Mouse (Mus musculus) embryonic stem cell, embryonic (primary cell): Measurements from ENCODE around the gene Dio3.

ENCODE experiments used
- CTCF ChIA-PET, 4 experiments: fragments of 300-600 bp in 2 of 4; fragments of 350-600 bp in 2 of 4; sonication (Branson Sonifier 250); formaldehyde crosslinking; loops; one replicate each; lab custom pipeline; 2022; ENCODE audit warnings: inconsistent platforms in 2 of 4; lab: Charles Lee
- POLR2A ChIA-PET, 4 experiments: fragments of 300-600 bp in 2 of 4; fragments of 350-600 bp in 2 of 4; sonication (Branson Sonifier 250); formaldehyde crosslinking; loops; one replicate each; lab custom pipeline; 2022; ENCODE audit warnings: antibody characterized with exemption in 4 of 4, inconsistent platforms in 1 of 4; lab: Charles Lee

Gene Dio3

GRCm38 (mm10) chr12:110278853-110279252, at the start of gene Dio3:
TSS of gene Dio3 (plus strand) at chr12:110279068.
- POLR2A ChIA-PET, result interaction anchor here (0.6 to 4.5 kb wide), 29 partner anchors 8 to 425 kb away, joined by 3 to 28 read pairs (median 4); no protein-coding TSS in a partner anchor
- CTCF ChIA-PET, result interaction anchor here (0.6 to 2.5 kb wide), 6 partner anchors 88 to 1136 kb away, joined by 3 to 10 read pairs (median 5); no protein-coding TSS in a partner anchor

DNA sequence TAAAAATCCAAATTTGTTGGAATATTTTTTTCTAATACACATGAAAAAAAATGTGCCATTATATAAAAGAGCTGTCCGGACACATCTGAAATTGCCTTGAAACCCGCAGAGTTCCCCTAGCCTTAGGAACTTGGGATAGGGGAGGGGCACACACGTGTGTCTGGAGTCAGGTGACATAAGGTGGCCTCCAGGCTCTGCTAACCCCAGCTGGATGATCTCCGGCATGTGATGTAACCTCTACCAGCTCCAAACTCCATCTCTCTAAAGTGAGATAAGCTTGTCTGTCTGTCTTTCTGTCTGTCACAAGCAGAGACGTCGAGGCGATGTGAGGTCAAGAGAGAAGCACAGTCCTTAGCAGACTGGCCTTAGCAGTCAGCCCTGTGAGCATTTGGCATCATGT, 48.6 kb upstream of the Dio3 start:
- ChIA-PET POLR2A (no interaction called here), CTCF (no interaction called here)

DNA sequence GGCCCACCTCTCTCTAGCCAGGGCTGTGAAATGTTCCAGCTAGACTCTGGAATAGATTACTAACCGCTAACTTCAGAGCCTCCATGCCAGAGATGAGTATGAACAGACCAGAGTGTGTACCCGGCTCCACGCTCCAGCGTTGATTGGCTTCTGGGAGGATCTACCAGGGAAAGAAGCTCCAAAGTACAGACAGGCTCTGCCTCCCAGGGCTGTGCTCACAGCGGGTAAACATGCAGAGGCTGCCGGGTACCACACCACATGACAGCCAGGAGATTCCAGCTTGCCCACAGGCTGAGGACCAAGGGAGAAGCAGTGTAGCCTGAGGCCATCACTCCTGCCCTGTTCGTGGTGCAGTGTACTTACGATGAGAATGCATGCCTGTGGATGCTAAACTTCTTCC, 48.1 kb upstream of the Dio3 start:
- ChIA-PET CTCF (interaction anchor here in 1 of 4 experiments (1.1 kb wide), 1 partner anchor 146 kb away, joined by 3 read pairs; no protein-coding TSS in a partner anchor), POLR2A (interaction anchor here in 1 of 4 experiments (0.5 kb wide), 1 partner anchor 82 kb away, joined by 3 read pairs; no protein-coding TSS in a partner anchor)

DNA sequence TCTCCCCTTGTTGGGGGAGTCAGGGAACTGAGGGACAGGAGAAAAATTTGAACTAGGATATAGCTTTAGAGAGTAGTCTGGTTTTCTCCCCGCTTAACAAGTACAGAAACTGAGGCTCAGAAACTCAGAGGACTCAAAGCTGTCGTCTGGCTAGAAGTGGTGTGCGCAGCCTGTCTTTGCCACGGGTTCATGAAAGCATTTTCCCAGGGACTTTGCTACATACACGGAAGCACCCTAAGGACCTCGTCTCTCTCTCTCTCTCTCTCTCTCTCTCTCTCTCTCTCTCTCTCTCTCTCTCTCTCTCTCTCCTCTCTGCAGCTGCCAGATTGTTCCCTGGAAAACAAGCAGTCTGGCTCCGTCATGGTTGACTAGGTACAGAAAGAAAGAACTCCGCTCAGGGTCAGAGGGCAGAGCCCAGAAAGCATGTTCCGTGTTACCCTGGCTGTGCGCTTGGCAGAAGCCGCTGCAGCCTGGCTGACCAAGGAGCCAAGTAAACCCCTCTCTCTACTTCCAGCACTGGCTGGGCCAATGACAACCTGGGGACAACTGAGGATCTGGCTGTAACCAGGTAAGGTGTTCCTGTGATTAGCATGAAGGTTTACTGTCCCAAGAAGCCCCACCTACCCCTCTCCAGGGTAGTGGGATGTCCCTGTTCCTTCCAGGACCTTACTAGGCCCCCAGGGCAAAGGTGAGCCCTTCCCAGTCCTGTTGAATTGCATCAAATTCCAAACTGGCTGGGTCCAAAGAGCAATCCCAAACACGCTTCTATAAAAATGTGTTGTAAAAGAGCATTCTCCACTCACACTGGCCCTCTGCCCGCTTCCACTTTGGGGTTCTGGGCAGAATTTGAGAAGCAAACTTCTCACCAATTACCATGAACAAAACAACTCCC, 46.9 kb upstream of the Dio3 start:
- POLR2A ChIA-PET, result no interaction called here
- CTCF ChIA-PET, result interaction anchor here in 1 of 4 experiments (1.1 to 1.2 kb wide), 2 partner anchors 144 to 166 kb away, joined by 3 read pairs; no protein-coding TSS in a partner anchor

GRCm38 (mm10) chr12:110235908-110236307, 43.0 kb upstream of the Dio3 start:
- CTCF ChIA-PET, result interaction anchor here in 1 of 4 experiments (0.6 to 1.1 kb wide), 2 partner anchors 165 to 204 kb away, joined by 3 to 4 read pairs; no protein-coding TSS in a partner anchor
- POLR2A ChIA-PET, result no interaction called here

- CTCF ChIA-PET, result interaction anchor here in 1 of 4 experiments (0.7 kb wide), 1 partner anchor 202 kb away, joined by 3 read pairs; no protein-coding TSS in a partner anchor
- POLR2A ChIA-PET, result no interaction called here
These were observed 41.8 kb upstream of the Dio3 start for GRCm38 (mm10) chr12:110237046-110237445.

DNA sequence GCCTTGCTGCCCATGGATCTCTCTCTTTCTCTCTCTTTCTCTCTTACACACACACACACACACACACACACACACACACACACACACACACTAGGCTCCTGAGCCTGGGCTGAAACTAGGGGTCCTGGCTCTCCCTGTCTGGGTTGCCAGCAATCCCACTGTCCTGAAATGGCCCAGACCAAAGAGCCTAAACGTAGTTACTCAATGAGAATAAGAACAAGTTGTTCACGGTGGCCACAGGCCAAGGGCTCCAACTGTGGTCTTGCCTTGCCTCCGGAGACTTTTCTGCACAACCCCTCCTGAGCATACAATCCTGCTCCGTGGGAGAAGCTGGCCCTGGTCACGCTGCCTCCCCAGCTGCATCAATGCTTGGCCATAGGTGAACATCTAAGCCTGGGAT, 39.5 kb upstream of the Dio3 start:
- CTCF ChIA-PET, result no interaction called here
- POLR2A ChIA-PET, result no interaction called here

DNA sequence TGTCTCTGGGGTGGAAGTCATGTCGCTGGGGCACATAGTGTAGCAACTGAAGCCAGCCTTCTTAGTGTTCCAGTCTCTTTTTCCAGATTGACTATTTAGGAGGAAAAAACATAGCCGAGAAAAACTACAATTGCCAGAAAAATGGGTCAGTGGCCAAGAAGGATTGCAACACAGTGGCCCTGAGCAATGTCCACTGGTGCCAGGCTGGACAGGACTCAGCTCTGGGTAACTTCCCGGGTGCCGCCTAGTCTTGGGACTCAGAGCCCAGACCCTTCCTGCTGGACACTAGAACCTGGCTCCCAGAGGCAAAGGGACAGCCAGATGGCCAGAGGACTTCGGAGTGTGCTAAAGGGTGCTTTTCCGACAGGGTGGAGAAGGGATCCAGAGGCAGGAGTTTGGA, 34.3 kb upstream of the Dio3 start:
- ChIA-PET POLR2A (interaction anchor here in 1 of 4 experiments (0.6 kb wide), 1 partner anchor 1757 kb away, joined by 4 read pairs; no protein-coding TSS in a partner anchor), CTCF (no interaction called here)

DNA sequence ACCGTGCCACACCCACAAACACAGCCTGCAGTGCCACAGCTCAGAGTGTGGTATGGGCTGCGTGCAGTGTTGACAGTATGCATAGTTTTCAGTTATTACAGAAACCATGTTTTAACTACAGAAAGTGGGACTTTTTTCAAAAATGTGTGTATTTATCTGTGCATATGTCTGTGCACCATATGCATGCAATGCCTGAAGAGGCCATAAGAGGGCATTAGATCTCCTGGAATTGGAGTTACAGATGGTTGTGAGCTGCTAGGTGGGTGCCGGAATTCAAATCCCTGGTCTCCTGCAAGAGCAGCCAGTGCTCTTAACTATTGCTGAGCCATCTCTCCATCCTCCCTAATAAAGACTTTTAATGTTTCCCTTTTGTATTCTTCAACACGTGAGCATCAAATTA, 33.4 kb upstream of the Dio3 start:
- POLR2A ChIA-PET, result no interaction called here

DNA sequence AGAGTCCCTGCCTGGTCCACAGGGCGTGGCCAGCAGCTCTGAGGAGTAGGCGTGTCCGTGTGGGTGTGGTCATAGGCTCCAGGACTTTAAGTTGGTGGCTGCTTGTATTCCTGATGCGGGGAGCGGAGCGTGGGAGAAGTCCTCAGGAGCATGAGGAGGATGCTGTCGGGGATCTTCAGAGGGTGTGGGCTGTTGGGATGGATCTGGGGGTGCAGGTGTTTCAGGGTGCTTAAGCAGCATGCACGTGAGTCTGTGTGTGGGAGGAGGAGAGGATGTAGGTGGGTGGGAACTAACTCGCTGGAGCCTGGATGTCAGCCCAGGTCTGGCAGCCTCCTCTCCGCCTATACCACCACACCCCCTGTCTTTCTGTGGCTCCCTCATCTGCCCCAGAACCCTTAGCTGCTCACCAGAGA, 26.7 kb upstream of the Dio3 start:
- ChIA-PET POLR2A (interaction anchor here in 1 of 4 experiments (1.1 to 1.6 kb wide), 3 partner anchors 14 to 28 kb away, joined by 3 read pairs; partner anchors contain the start of gene Dio3), CTCF (interaction anchor here in 2 of 4 experiments (0.6 to 1.1 kb wide), 4 partner anchors 97 to 1228 kb away, joined by 3 read pairs; no protein-coding TSS in a partner anchor)

More for the DNA sequence above, 33.4 kb upstream of the Dio3 start:
- CTCF ChIA-PET, result interaction anchor here (0.6 to 1.2 kb wide), 10 partner anchors 49 to 283 kb away, joined by 3 to 12 read pairs (median 4); no protein-coding TSS in a partner anchor

GRCm38 (mm10) chr12:110255731-110256130, 23.1 kb upstream of the Dio3 start:
- CTCF ChIA-PET, result interaction anchor here in 1 of 4 experiments (0.6 kb wide), 1 partner anchor 230 kb away, joined by 3 read pairs; no protein-coding TSS in a partner anchor

DNA sequence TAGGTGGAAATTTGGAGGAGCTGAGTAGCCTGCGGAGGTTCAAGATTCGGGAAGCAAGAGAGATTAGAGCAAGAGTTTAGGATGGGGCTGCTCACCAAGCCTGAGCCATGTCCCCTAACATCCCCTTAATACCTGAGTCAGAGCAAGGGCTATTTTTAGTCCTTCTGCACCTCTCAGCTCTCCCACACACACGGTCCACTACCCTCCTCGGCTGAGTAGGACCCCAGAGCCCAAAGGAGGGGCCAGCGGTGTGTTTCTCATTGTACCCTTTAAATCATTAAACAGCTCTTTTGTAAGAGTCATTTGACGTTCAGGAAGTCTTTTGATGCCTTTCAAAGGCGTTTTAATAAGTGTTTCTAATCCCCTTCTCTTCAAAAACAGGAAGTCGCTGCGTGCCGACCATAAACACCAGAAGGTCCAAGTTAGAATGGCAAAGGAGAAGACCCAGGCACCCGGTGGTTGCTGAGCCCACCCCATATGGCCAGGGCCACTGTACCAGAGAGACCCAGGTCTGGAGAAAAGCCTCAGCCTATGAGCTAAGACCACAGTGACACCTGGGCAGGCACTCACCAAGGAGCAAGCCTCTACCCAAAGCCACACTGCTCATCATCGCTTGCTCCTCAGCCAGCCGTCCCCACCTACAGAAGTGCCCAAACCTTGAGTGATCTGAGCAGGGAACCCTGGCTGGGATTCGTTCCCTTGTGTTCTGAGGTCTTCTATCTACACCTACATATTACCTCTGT, 22.2 kb upstream of the Dio3 start:
- ChIA-PET POLR2A (interaction anchor here in 3 of 4 experiments (0.6 to 1.6 kb wide), 3 partner anchors 22 to 236 kb away, joined by 3 to 5 read pairs (median 4); partner anchors contain the start of gene Dio3 (in 1 of the 3)), CTCF (no interaction called here)

More at GRCm38 (mm10) chr12:110255731-110256130, 23.1 kb upstream of the Dio3 start:
- POLR2A ChIA-PET, result interaction anchor here in 2 of 4 experiments (0.5 to 1.6 kb wide), 2 partner anchors 23 to 39 kb away, joined by 3 to 5 read pairs; partner anchors contain the start of gene Dio3 (in 1 of the 2)

DNA sequence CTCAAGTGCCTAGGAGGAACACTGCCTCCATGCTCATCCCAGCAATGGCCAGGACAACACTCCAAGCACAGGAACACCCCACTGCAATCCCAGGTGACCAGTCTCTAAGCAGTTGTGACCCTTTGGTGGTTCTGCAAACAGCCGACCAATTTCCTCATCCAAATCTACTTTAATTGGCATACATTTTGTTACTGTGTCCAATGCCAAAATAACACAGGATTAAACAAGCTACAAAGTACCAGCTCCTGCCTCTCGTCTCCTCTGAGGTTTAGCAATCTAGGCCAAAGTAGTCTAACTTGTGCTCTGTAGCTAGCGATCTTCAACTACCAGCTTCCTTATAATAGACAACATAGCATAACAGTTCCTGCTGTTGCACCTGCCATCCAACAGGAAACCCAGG, 10.6 kb upstream of the Dio3 start:
- ChIA-PET POLR2A (interaction anchor here in 1 of 4 experiments (1.0 to 1.1 kb wide), 2 partner anchors 9 to 26 kb away, joined by 3 to 4 read pairs; no protein-coding TSS in a partner anchor), CTCF (no interaction called here)

- POLR2A ChIA-PET, result no interaction called here
- CTCF ChIA-PET, result no interaction called here
These were observed 9.2 kb upstream of the Dio3 start for GRCm38 (mm10) chr12:110269686-110270085.

DNA sequence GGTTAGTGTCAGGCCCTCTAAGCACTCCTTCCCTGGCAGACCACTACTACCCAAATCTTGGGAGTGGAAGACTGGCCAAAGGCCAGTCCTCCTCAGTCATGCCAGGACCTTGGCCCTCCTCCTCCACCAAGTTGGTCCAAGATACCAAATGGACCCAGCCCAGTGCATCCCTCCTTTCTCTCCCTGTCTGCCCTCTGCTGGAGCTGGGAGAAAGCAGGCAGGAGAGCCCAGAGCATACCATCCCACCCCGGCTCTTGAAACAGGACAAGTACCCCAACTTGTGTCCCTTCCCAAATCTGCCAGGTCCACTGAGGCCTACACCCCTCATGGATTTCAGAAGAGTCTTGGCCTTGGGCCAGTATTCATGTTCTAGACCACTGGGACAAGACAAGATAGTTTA, 2.8 kb upstream of the Dio3 start:
- CTCF ChIA-PET, result no interaction called here
- POLR2A ChIA-PET, result interaction anchor here in 1 of 4 experiments (0.6 kb wide), 1 partner anchor 751 kb away, joined by 3 read pairs; no protein-coding TSS in a partner anchor

DNA sequence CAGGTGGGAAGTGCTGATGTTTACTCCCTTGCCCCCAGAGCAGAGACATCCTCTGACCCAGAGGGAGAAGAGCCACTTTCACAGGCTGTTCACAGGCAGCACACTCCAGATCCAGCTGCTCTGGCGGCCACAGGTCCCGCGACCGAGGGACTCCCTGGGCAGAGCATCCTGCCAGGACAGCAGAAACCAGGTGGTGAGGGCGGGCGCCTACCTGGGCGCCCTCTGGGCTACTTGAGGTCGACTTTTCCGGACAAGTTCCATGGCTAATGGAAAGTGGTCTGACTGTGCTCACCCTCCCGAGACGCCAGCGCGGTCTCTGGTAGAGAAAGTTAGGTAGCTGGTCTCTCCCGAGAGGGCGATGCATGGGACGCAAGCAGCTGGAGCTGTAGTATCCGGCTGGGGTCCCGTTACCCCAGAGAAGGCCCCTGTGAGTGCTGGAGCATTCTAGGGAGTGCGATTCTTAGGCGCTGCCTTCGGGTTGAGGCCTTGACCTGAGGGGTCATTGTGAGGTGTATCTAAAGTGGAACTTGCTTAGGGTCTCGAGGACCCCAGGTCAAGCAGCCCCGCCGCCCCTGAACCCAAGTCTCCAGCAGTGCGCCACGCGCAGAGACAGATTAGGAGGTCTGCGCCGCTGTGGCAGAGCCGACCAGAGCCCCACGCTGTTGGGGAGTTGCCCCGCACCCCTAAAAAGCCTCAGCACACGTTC, 1.5 kb upstream of the Dio3 start:
- ChIA-PET CTCF (interaction anchor here in 2 of 4 experiments (1.0 to 1.8 kb wide), 2 partner anchors 96 to 246 kb away, joined by 3 to 6 read pairs; no protein-coding TSS in a partner anchor), POLR2A (interaction anchor here in 3 of 4 experiments (0.8 to 4.5 kb wide), 6 partner anchors 9 to 87 kb away, joined by 3 to 28 read pairs (median 6); no protein-coding TSS in a partner anchor)

DNA sequence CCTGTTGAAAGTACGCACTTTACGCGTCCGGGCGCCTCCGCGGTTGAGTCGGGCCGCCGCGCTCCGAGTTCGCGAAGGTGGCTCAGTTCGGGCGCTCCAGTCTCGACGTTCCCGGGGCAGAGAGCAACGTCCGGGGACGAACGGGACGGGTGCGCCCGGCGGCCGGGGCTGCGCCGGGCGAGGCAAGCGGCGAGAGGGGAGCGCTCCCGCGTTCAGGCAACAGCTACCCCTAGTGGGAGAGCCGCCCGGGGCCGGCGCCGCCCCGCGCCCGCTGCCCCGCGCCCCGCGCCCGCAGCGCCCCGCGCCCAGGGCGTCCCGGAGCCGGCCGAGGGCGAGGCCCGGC, 932 bp upstream of the Dio3 start:
- CTCF ChIA-PET, result interaction anchor here in 2 of 4 experiments (1.0 to 2.5 kb wide), 3 partner anchors 95 to 246 kb away, joined by 3 to 6 read pairs (median 5); no protein-coding TSS in a partner anchor
- POLR2A ChIA-PET, result interaction anchor here in 3 of 4 experiments (0.8 to 4.5 kb wide), 9 partner anchors 9 to 141 kb away, joined by 3 to 28 read pairs (median 4); no protein-coding TSS in a partner anchor
